Mouse (Mus musculus): Measurements from ENCODE around the gene Bin2. TPM values are rescaled to one million over a fixed set of nuclear protein-coding genes. Genes with fewer than 3 reads are reported as not detected.

Gene Bin2
- total RNA-seq, 1 experiment: 12.5 TPM

GRCm38 (mm10) chr15:100714470-100714869 lies 45.1 kb upstream of the Bin2 start:
- Histone ChIP-seq H3K36me3 (ENCODE audit: control insufficient read depth, insufficient read depth, low read length, poor library complexity, severe bottlenecking) (no peaks in the 10 kb centered on the region), H3K9me3 (ENCODE audit: control insufficient read depth, insufficient read depth, low read depth, low read length) (no peaks in the 10 kb centered on the region), H3K9ac (ENCODE audit: insufficient read depth, low read depth, low read length, poor library complexity, severe bottlenecking) (no peak overlapping the region), H3K27ac (ENCODE audit: insufficient read depth, low read depth, low read length, poor library complexity, severe bottlenecking) (no peak overlapping the region), H3K4me3 (ENCODE audit: insufficient read depth in 1 of 2, low read depth in 1 of 2, low read length in 2 of 2, poor library complexity in 1 of 2, severe bottlenecking in 1 of 2) (no peak overlapping the region), H3K4me1 (ENCODE audit: control insufficient read depth in 2 of 2, insufficient read depth in 2 of 2, low read length in 2 of 2, poor library complexity in 1 of 2) (peaks cover 2 to 9% of the 10 kb centered on the region in 2 experiments; a peak in 1 of 4 replicates)
- DNase-seq (ENCODE audit: low read depth, low spot score): no peak
- in situ Hi-C loops (cut with MboI; ENCODE audit: low sequenced_read_pairs in 2 of 2, unreplicated experiment in 2 of 2): no loop called here
- no peak for TF ChIP-seq MAFK (IDR thresholded peaks at IDR 0.05; ENCODE audit: insufficient read depth, low read depth, low read length)

- TF ChIP-seq MAFK (IDR thresholded peaks at IDR 0.05; ENCODE audit: insufficient read depth, low read depth, low read length) (no peak), HCFC1 (IDR thresholded peaks at IDR 0.05; ENCODE audit: borderline replicate concordance, insufficient read depth, low read length) (no peak), ZC3H11A (IDR thresholded peaks at IDR 0.05; ENCODE audit: borderline replicate concordance, low read depth, low read length) (no peak), ZNF384 (IDR thresholded peaks at IDR 0.05; ENCODE audit: low read depth, low read length) (no peak), CHD2 (IDR thresholded peaks at IDR 0.05; ENCODE audit: low read depth, low read length) (no peak)
- no peak overlapping the region for H3K4me3 ChIP-seq (ENCODE audit: insufficient read depth in 1 of 2, low read depth in 1 of 2, low read length in 2 of 2, poor library complexity in 1 of 2, severe bottlenecking in 1 of 2)
- in situ Hi-C loops (cut with MboI; ENCODE audit: low sequenced_read_pairs in 2 of 2, unreplicated experiment in 2 of 2): no loop called here
- no peaks in the 10 kb centered on the region for H3K36me3 ChIP-seq (ENCODE audit: control insufficient read depth, insufficient read depth, low read length, poor library complexity, severe bottlenecking)
- no peak overlapping the region for H3K9ac ChIP-seq (ENCODE audit: insufficient read depth, low read depth, low read length, poor library complexity, severe bottlenecking)
- peaks cover 2 to 8% of the 10 kb centered on the region in 2 experiments; a peak in 1 of 4 replicates for H3K4me1 ChIP-seq (ENCODE audit: control insufficient read depth in 2 of 2, insufficient read depth in 2 of 2, low read length in 2 of 2, poor library complexity in 1 of 2)
- no peak for DNase-seq (ENCODE audit: low read depth, low spot score)
- H3K27ac ChIP-seq (ENCODE audit: insufficient read depth, low read depth, low read length, poor library complexity, severe bottlenecking): no peak overlapping the region
- no peaks in the 10 kb centered on the region for H3K9me3 ChIP-seq (ENCODE audit: control insufficient read depth, insufficient read depth, low read depth, low read length)
Observed at GRCm38 (mm10) chr15:100710838-100711237, 41.5 kb upstream of the Bin2 start.

GRCm38 (mm10) chr15:100708433-100709078 lies 39.2 kb upstream of the Bin2 start:
- Histone ChIP-seq H3K9ac (ENCODE audit: insufficient read depth, low read depth, low read length, poor library complexity, severe bottlenecking) (no peak overlapping the region), H3K4me3 (ENCODE audit: insufficient read depth in 1 of 2, low read depth in 1 of 2, low read length in 2 of 2, poor library complexity in 1 of 2, severe bottlenecking in 1 of 2) (no peak overlapping the region), H3K4me1 (ENCODE audit: control insufficient read depth in 2 of 2, insufficient read depth in 2 of 2, low read length in 2 of 2, poor library complexity in 1 of 2) (peaks cover 2 to 12% of the 10 kb centered on the region in 2 experiments; a peak in 1 of 4 replicates), H3K9me3 (ENCODE audit: control insufficient read depth, insufficient read depth, low read depth, low read length) (no peaks in the 10 kb centered on the region), H3K36me3 (ENCODE audit: control insufficient read depth, insufficient read depth, low read length, poor library complexity, severe bottlenecking) (no peaks in the 10 kb centered on the region), H3K27ac (ENCODE audit: insufficient read depth, low read depth, low read length, poor library complexity, severe bottlenecking) (no peak overlapping the region)
- in situ Hi-C loops (cut with MboI; ENCODE audit: low sequenced_read_pairs in 2 of 2, unreplicated experiment in 2 of 2): no loop called here
- no peak for DNase-seq (ENCODE audit: low read depth, low spot score)
- no peak for TF ChIP-seq CHD2 (IDR thresholded peaks at IDR 0.05; ENCODE audit: low read depth, low read length)
- no peak for TF ChIP-seq MAFK (IDR thresholded peaks at IDR 0.05; ENCODE audit: insufficient read depth, low read depth, low read length)
- no peak for TF ChIP-seq HCFC1 (IDR thresholded peaks at IDR 0.05; ENCODE audit: borderline replicate concordance, insufficient read depth, low read length)
- no peak for TF ChIP-seq ZNF384 (IDR thresholded peaks at IDR 0.05; ENCODE audit: low read depth, low read length)
- TF ChIP-seq ZC3H11A (IDR thresholded peaks at IDR 0.05; ENCODE audit: borderline replicate concordance, low read depth, low read length): no peak

GRCm38 (mm10) chr15:100706226-100706625 lies 36.9 kb upstream of the Bin2 start:
- Histone ChIP-seq H3K27ac (ENCODE audit: insufficient read depth, low read depth, low read length, poor library complexity, severe bottlenecking) (no peak overlapping the region), H3K4me1 (ENCODE audit: control insufficient read depth in 2 of 2, insufficient read depth in 2 of 2, low read length in 2 of 2, poor library complexity in 1 of 2) (peaks cover 0 to 14% of the 10 kb centered on the region in 2 experiments; a peak in 1 of 4 replicates), H3K36me3 (ENCODE audit: control insufficient read depth, insufficient read depth, low read length, poor library complexity, severe bottlenecking) (no peaks in the 10 kb centered on the region), H3K9ac (ENCODE audit: insufficient read depth, low read depth, low read length, poor library complexity, severe bottlenecking) (no peak overlapping the region), H3K9me3 (ENCODE audit: control insufficient read depth, insufficient read depth, low read depth, low read length) (no peaks in the 10 kb centered on the region), H3K4me3 (ENCODE audit: insufficient read depth in 1 of 2, low read depth in 1 of 2, low read length in 2 of 2, poor library complexity in 1 of 2, severe bottlenecking in 1 of 2) (no peak overlapping the region)
- DNase-seq (ENCODE audit: low read depth, low spot score): no peak
- TF ChIP-seq ZNF384 (IDR thresholded peaks at IDR 0.05; ENCODE audit: low read depth, low read length) (no peak), HCFC1 (IDR thresholded peaks at IDR 0.05; ENCODE audit: borderline replicate concordance, insufficient read depth, low read length) (no peak), CHD2 (IDR thresholded peaks at IDR 0.05; ENCODE audit: low read depth, low read length) (no peak), MAFK (IDR thresholded peaks at IDR 0.05; ENCODE audit: insufficient read depth, low read depth, low read length) (no peak), ZC3H11A (IDR thresholded peaks at IDR 0.05; ENCODE audit: borderline replicate concordance, low read depth, low read length) (no peak)
- in situ Hi-C loops (cut with MboI; ENCODE audit: low sequenced_read_pairs in 2 of 2, unreplicated experiment in 2 of 2): no loop called here

GRCm38 (mm10) chr15:100705376-100705775 lies 36.0 kb upstream of the Bin2 start:
- H3K9me3 ChIP-seq (ENCODE audit: control insufficient read depth, insufficient read depth, low read depth, low read length): no peaks in the 10 kb centered on the region
- H3K4me3 ChIP-seq (ENCODE audit: insufficient read depth in 1 of 2, low read depth in 1 of 2, low read length in 2 of 2, poor library complexity in 1 of 2, severe bottlenecking in 1 of 2): no peak overlapping the region
- no peaks in the 10 kb centered on the region for H3K36me3 ChIP-seq (ENCODE audit: control insufficient read depth, insufficient read depth, low read length, poor library complexity, severe bottlenecking)
- in situ Hi-C loops (cut with MboI; ENCODE audit: low sequenced_read_pairs in 2 of 2, unreplicated experiment in 2 of 2): no loop called here
- TF ChIP-seq MAFK (IDR thresholded peaks at IDR 0.05; ENCODE audit: insufficient read depth, low read depth, low read length): no peak
- TF ChIP-seq ZNF384 (IDR thresholded peaks at IDR 0.05; ENCODE audit: low read depth, low read length): no peak
- TF ChIP-seq HCFC1 (IDR thresholded peaks at IDR 0.05; ENCODE audit: borderline replicate concordance, insufficient read depth, low read length): no peak
- no peak for TF ChIP-seq CHD2 (IDR thresholded peaks at IDR 0.05; ENCODE audit: low read depth, low read length)
- no peak for TF ChIP-seq ZC3H11A (IDR thresholded peaks at IDR 0.05; ENCODE audit: borderline replicate concordance, low read depth, low read length)
- DNase-seq (ENCODE audit: low read depth, low spot score): no peak
- H3K9ac ChIP-seq (ENCODE audit: insufficient read depth, low read depth, low read length, poor library complexity, severe bottlenecking): no peak overlapping the region
- H3K27ac ChIP-seq (ENCODE audit: insufficient read depth, low read depth, low read length, poor library complexity, severe bottlenecking): no peak overlapping the region
- peaks cover 0 to 14% of the 10 kb centered on the region in 2 experiments; a peak in 1 of 4 replicates for H3K4me1 ChIP-seq (ENCODE audit: control insufficient read depth in 2 of 2, insufficient read depth in 2 of 2, low read length in 2 of 2, poor library complexity in 1 of 2)

Measured in ES-E14 (cell line).